Mouse (Mus musculus): ENCODE measurements at regions not wholly inside any gene's neighbourhood (a gene's known extent, or its start where the extent isn't known, plus 50 kb on each side); places are given as distances from the start of the nearest gene placed in this dataset.

- ATAC-seq (replicated peaks; ENCODE audit: low FRiP score, low TSS enrichment, poor library complexity, severe bottlenecking) = no peak
Measured at GRCm38 (mm10) chr12:107118364-107118763, 370.1 kb upstream of the 3110018I06Rik start.

DNA sequence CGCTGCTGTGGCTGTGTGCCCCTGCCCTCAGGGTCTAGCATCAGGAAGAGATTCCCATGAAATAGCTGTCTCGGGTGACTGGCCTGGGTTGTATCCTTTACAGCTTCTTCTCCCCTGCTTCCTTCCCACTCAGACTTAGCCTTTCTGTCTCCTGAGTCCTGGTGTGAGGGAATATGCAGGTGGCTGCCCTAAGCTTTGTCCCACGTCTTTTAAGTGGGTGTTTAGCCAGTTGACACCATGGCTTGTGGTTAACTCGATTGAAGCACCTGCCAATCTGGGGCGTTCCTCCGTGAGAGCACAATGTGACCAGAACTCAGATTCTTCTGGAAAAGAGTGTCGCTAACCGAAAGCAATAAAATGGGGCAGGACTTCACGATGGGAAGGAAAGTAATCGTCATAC lies 369.4 kb upstream of the 3110018I06Rik start:
- no peak for ATAC-seq (replicated peaks; ENCODE audit: low FRiP score, low TSS enrichment, poor library complexity, severe bottlenecking)

DNA sequence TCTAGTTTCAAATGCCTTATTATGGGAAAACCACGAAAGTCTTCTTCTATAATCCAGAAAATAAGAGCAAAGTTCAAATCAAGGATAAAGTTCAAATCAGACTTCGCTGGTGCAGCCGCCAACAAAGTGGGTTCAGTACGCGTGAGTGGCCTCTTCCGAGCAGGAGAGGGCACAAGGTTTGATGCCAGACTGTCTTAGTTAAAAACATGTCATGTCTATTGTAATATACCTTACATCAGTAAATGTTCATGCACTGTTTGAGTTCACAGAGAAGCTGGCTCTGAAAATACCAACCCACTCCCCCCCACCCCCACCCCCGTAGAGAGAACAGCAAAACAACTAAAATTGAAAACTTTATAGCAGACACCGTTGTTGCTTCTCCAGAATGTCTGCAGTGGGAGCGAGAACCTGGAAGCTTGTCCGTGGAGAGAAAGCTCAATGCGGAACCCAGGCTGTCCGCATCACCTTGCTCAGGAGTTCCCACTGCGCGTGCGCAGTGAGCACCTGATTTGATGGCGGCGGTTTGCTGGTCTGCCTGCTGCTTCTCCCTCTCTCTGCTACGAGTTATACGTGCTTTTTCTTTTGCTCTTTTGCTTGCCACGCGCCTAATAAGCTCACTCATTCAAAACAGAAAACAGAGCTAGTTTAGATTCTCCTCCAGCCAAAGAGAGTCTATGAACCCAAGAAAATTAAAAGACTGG lies 367.8 kb upstream of the 3110018I06Rik start:
- ATAC-seq (replicated peaks; ENCODE audit: low FRiP score, low TSS enrichment, poor library complexity, severe bottlenecking) = no peak

GRCm38 (mm10) chr12:107121990-107122389 lies 366.4 kb upstream of the 3110018I06Rik start:
- no peak for ATAC-seq (replicated peaks; ENCODE audit: low FRiP score, low TSS enrichment, poor library complexity, severe bottlenecking)

DNA sequence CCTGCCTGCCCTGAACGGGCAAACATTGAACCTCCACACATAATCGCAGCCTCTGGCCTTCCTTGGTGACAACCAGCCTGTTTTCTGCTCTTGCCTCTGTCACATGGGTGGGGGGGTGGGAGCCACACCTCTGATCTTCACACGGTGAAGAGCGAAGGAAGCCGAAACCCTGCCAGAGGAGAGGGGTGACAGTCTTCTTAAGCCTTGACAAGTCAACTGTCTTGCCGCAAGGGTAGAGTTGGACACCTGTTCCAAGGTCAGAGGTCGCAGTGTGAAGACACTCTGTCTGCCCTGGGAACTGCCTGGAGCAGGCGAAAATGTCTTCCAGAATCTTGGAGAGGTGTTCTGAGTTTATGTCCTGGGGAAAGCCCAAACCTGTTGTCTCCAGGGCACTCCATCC lies 364.8 kb upstream of the 3110018I06Rik start:
- ATAC-seq (replicated peaks; ENCODE audit: low FRiP score, low TSS enrichment, poor library complexity, severe bottlenecking) = no peak

- no peak for ATAC-seq (replicated peaks; ENCODE audit: low FRiP score, low TSS enrichment, poor library complexity, severe bottlenecking)
Measured at GRCm38 (mm10) chr12:107124263-107124885, 364.1 kb upstream of the 3110018I06Rik start.

GRCm38 (mm10) chr12:107125201-107125600 lies 363.2 kb upstream of the 3110018I06Rik start:
- ATAC-seq (replicated peaks; ENCODE audit: low FRiP score, low TSS enrichment, poor library complexity, severe bottlenecking) = no peak

DNA sequence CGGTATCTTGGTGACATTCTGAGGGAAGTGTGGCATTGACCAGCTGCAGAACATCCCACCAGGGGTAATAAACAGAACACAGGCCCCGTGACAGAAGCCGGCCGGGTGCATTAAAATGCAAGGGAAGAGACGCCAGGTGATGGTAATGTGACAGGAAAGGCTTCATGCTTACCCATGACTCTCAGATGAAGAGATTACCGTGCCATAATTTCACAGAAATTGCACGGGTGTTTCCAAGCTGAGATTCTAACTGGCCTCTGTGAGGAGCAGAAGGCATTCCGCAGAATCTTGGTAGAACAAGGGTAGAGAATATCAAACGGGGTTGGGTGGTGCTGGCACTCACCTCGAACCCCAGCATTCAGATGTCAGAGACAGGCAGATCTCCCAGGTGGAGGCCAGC lies 362.4 kb upstream of the 3110018I06Rik start:
- ATAC-seq (replicated peaks; ENCODE audit: low FRiP score, low TSS enrichment, poor library complexity, severe bottlenecking) = no peak

- no peak for ATAC-seq (replicated peaks; ENCODE audit: low FRiP score, low TSS enrichment, poor library complexity, severe bottlenecking)
Measured at GRCm38 (mm10) chr12:107127591-107127990, 360.8 kb upstream of the 3110018I06Rik start.

DNA sequence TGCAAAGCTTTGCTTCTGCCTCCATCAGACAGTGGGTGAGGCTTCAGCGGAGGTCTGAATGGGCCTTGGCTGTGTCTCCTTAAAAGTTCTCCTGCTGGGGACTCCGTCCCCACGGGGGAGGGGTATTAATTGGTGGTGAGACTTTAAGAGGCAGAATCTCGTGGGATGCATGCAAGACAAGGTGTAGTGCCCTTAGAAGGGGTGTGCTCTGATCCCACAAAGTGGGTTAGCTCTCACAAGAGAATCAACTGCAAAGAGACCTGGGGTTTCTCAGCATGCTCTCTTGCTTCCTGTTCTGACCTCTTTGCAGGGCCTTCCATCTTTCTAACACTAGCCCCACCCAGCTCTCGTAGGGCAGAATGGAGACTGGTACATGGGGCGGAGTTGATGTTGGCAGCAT lies 359.2 kb upstream of the 3110018I06Rik start:
- ATAC-seq (replicated peaks; ENCODE audit: low FRiP score, low TSS enrichment, poor library complexity, severe bottlenecking) = no peak

DNA sequence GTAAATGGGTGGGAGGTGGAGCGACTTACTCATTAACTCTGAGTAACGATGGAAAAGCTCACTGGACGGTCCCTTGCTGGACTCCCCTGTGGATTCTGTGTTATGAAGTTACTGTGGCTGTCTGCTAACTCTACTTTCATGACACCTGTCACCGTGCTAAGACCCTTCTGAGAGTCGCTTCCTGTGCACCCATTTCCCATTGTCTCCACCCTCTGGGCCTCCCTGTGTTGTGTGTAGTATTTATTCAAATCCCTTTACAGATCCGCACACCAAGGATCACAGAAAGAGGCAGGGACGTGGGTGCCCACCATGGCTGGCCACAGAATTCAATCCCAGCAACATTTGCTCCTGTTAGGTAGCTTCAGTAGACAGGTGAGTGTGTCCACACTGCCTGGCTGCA lies 357.1 kb upstream of the 3110018I06Rik start:
- ATAC-seq (replicated peaks; ENCODE audit: low FRiP score, low TSS enrichment, poor library complexity, severe bottlenecking) = no peak

- ATAC-seq (replicated peaks; ENCODE audit: low FRiP score, low TSS enrichment, poor library complexity, severe bottlenecking) = no peak
Measured at GRCm38 (mm10) chr12:107131841-107132240, 356.6 kb upstream of the 3110018I06Rik start.

DNA sequence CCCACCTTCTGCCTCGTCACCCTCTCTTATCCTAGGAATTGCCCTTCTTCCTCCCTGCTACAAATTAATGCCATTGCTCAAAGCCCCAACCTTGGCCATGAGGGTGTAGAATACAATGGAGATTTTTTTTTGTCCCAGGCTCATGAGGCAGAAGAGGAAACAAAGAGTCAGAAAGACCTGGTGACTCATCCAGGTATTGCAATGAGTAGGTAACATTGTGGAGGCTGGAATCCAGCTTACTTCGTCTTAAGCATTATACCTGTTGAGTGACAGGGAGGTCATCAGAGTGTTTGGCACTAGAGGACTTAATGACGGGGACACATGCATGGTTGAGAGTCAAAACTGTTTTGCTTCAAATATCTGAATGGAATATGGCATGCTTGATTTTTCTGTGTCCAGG lies 355.9 kb upstream of the 3110018I06Rik start:
- ATAC-seq (replicated peaks; ENCODE audit: low FRiP score, low TSS enrichment, poor library complexity, severe bottlenecking) = no peak

- no peak for ATAC-seq (replicated peaks; ENCODE audit: low FRiP score, low TSS enrichment, poor library complexity, severe bottlenecking)
Measured at GRCm38 (mm10) chr12:107134353-107134752, 354.1 kb upstream of the 3110018I06Rik start.

- no peak for ATAC-seq (replicated peaks; ENCODE audit: low FRiP score, low TSS enrichment, poor library complexity, severe bottlenecking)
Measured at GRCm38 (mm10) chr12:107138677-107139400, 349.6 kb upstream of the 3110018I06Rik start.

DNA sequence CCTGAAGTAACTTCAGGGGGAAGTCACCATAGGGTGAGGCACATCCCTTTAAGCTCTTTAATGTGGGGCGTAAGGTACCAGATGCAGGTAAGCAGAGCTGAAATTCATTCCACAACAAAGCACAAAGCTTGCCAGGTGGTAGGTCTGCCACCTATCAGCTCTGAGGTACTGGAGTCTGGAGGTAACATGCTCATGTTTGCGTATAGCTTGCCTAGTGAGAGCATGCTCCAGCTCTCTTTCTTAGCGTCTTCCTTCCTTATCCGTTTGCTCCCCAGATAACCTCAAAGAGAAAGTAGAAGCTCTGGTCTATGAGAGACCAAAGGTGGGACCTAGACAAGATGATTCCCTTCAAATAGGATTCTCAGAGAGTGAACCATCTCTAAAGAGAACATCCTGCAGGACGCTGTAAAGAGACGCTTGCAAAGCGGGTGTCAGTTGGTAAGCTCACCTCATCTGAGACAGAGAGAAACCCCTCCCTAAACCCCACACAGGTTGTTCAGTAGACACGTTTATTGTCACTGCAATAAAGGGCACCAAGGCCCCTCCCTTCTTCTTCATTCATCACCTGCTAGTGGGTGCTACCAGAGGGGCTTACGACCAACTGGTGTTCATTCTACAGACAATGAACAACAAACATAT lies 347.4 kb upstream of the 3110018I06Rik start:
- ATAC-seq (replicated peaks; ENCODE audit: low FRiP score, low TSS enrichment, poor library complexity, severe bottlenecking) = no peak

DNA sequence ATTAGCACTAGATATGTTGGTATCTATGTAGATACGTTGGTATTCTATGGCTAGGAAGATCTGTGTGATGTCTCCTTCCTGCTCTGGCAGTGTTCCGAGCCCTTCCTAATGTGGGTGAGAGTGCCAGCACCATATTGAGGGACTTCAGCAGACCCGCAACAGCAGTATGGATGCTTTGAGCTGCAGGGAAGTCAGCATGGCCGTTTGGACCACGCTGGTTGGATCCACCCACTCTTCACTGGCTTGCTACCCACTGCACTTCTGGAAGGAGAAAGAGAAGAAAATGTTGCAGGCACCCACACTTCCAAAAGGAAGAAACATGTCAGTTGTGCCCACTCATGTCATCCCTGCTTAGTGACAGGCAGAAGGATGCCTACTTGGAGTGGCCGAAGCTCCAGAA lies 346.2 kb upstream of the 3110018I06Rik start:
- no peak for ATAC-seq (replicated peaks; ENCODE audit: low FRiP score, low TSS enrichment, poor library complexity, severe bottlenecking)

DNA sequence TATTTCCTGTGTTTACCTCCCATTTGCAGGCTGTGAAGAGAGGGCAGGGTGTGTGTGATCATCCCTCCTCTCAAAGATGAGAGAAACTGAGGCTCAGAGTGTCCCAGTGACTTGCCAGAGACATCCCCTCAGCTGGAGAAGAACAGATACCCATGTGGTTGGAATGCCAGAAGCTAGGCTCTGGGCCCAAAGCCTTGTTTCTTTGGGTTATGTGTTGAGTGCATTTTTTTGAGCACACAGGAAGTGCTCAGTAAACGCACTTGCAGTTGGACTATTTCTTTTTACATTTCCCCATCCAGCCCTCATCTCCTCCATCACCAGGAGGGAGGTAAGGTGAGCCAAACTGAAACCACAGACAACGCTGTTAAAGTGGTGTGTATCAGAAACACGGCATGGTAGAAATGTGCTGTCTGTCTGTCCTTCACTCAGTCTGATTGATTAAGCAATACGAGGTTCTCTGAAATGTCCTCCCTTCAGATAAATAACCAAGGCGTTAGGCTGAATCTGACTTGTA lies 341.8 kb upstream of the 3110018I06Rik start:
- no peak for ATAC-seq (replicated peaks; ENCODE audit: low FRiP score, low TSS enrichment, poor library complexity, severe bottlenecking)

DNA sequence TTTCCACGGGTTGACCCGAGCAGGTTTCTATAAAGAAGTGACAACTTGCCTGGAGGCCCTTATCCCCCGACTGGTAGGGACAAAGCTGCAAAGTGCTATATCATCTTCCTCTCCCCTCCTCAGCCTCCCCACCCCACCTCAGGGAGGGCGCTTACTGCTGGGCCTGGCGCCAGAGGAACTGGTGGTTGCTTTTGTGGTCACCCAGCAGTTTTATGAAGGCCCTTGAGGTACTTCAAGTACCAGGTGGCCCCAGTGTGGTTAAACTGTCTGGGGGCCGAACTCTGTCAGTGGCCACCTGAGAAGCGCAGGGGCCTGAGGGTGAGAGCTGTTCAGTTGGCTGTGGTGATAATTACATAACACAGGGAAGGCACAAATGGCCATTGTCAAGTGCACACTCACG lies 340.0 kb upstream of the 3110018I06Rik start:
- peak; percentile 37; the same call in 1 of the 2 replicates for ATAC-seq (replicated peaks; ENCODE audit: low FRiP score, low TSS enrichment, poor library complexity, severe bottlenecking)

DNA sequence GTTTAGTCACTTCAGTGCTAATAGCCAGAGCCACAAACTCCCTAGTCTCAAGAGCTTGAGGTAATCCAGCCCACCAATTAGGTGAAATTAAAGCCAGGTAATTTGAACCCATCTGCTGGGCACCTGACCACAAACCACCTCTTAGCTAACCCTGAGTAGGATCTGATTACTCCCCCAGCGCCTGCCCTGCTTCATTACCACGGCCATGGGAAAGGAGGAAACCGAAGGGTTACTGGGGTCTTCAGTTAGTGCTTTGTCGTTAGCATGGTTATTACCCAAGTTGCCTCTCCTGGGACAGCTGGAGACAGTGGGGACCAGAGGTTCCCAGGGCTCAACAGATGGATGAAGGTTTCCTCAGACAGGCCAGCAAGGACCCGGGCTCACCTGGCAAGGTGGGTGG lies 337.3 kb upstream of the 3110018I06Rik start:
- no peak for ATAC-seq (replicated peaks; ENCODE audit: low FRiP score, low TSS enrichment, poor library complexity, severe bottlenecking)

All from megakaryocyte-erythroid progenitor cell, adult 5-6 weeks (primary cell).